Mouse (Mus musculus) testis, postnatal 14 days (tissue): ENCODE data around the gene Mrpl34.

Experiments used
- DNase-seq: peaks from one replicate; pipeline ENCODE4 v3.0.0; 2021; ENCODE audit warnings: low spot score

Mrpl34 gene

DNA sequence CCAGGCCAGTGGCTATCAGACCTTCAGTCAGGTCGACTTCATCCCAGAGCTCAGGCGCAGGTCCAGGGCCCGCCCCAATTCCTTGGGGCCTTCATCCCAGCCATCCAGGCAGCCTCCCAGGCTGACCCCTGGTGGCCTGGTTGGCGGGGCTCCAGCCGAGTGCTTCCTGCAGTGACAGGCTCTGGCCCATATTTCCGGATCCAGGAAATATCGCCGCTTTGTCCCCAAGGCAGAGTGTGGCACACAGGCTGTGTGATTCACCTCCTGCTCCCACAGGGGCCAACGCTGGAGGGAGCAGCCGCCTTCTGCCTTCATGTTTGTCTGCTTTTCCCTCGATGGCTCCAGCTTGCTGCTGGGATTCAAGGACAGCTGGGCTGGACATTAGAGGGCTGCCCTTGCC lies 31.7 kb downstream of the Mrpl34 start:
- peak; percentile 69 for DNase-seq

DNA sequence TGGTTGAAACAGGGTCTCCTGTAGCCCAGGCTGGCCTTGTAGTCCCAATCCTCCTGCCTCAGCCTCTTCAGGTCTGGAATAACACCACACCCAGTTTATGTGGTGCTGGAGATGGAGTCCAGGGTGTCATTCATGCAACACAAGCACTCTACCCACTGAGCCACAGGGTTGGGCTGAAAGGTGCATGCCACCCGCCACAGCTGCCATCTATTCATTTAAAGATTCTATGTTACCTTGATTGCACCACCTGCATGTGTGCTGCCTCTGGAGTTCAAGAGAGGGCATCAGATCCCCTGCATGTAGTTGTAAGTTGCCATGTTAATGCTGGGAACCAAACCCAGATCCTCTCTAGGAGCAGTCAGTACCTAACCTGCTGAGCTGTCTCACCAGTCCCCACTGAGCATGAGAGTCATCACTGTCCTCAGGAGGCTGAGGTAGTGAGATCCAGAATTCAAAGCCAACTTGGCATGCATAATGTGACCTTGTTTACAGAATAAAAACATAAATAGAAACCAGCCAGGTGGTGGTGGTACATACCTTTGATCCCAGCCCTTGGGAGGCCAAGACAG lies 32.4 kb downstream of the Mrpl34 start:
- DNase-seq = no peak

- DNase-seq = no peak
Measured at GRCm38 (mm10) chr8:71497881-71498501, 33.2 kb downstream of the Mrpl34 start.

GRCm38 (mm10) chr8:71498816-71499690 lies 34.3 kb downstream of the Mrpl34 start:
- no peak for DNase-seq

DNA sequence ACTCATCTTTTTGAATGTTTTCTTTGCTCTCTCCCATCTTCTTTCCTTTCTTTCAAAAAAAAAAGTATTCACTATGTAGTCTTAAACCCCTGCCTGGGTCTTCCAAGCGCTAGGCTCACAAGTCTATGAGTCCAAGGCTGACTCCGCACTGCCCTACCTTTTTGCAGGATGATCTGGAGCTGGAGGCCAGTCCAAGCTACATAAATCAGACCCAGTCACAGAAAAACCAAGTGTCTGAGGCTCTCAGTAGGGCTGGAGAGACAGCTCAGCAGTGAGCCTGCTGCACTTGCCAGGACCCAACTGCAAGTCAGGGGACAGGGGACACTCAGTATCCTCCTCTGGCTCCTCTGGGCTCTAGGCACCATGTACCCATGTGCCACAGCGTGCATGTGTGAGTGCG lies 39.6 kb downstream of the Mrpl34 start:
- no peak for DNase-seq

- DNase-seq = no peak
Measured at GRCm38 (mm10) chr8:71505326-71505725, 40.6 kb downstream of the Mrpl34 start.

DNA sequence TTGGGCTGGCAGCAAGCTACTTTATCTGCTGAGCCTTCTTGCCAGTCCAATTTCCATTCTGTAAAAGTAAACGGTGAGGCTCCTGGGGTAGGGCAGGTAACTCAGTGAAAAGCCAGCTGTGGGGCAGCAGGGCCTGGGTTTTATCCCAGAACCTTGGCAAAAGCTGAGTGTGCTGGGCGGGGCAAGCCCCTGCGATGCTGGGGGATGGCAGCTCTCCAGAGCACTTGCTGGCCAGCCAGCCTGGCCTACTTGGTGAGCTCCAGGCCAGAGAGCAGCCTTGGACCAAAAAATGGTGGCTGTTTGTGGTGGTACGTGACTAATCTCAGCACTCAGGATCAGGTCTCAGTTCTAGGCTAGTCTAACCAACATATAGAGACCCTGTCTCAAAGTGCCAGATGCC lies 41.2 kb downstream of the Mrpl34 start:
- no peak for DNase-seq

DNA sequence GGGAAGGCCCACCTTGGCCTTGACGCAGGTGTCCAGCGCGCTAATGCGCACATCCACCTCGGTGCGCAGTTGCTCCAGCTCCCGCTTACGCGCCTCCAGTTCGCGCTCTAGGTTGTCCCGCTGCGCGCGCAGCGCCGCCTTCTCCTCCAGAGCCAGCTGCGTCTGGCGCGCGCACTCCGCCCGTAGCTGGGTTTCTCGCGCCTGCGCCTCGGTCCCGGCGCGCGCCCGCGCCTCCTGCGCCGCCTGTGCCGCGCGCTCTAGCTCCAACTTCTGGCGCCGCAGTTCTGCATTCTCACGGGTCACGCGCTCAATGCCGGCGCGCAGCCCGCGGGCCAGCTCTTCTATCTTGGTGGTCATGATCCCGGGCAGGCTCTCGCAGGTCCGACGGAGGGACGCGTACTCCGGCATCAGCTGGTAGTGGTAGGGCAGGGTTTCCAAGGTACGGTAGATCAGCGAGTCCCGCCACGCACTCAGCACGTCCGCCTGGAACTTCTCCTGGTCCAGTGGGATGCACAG lies 42.9 kb downstream of the Mrpl34 start:
- peak; percentile 72 for DNase-seq

DNA sequence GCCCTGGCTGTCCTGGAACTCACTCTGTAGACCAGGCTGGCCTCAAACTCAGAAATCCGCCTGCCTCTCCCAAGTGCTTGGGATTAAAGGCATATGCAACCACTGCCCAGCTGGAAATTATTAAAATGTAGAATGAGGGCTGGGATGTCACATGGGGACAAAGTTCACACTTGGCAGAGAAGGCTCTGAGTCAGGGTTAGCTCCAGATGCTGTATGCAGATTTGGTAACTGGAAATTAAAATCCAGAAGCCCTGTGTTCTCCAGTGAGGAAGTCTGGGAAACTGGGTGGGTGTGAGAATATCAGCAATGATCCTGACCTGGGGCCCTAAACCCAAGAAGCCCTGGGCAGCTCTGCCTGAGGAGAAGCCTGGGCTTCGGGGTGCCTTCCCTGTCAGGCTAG lies 44.6 kb downstream of the Mrpl34 start:
- no peak for DNase-seq

- no peak for DNase-seq
Measured at GRCm38 (mm10) chr8:71511644-71512043, 46.9 kb downstream of the Mrpl34 start, which contains the start of gene Plvap. Gene Plvap (minus strand): TSS chr8:71511752.

- no peak for DNase-seq
Measured at GRCm38 (mm10) chr8:71513018-71513754, 48.4 kb downstream of the Mrpl34 start.

DNA sequence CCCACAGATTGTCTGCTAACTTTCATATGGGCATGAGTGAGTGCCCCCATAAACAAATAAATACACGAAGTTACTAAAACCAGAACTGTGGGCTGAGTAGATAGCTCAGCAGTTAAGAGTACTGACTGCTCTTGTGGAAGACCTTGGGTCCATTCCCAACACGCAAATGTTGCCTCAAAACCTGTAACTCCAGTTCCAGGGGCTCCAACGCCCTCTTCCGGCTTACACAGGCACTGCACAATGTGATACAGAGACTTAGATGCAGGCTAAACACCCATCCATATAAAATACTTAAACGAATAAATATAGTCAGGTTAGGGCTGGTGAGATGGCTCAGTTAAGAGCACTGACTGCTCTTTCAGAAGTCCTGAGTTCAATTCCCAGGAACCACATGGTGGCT lies 50.3 kb downstream of the Mrpl34 start:
- DNase-seq = no peak
